Mouse (Mus musculus): ENCODE results near the gene Ulk1.

- TF ChIP-seq POLR2A (IDR thresholded peaks at IDR 0.05; ENCODE audit: insufficient read length, low read depth) (no peak), SRF (IDR thresholded peaks at IDR 0.05; ENCODE audit: control insufficient read depth, insufficient read length, low read depth) (no peak)
These were observed 21.3 kb upstream of the Ulk1 start for GRCm38 (mm10) chr5:110831036-110831720.

All from myocyte (in vitro differentiated cells).